In genomic region chr2:8809609-8810008, GRCm38 (mm10) we compare ENCODE assay signal across 16 mouse cellular contexts.
"Had no signal": no experiment of that assay in that cellular context is flagged by ENCODE, and none has a peak within 500 bp of the region (broad histone marks: within the 10 kb centered on the region; RNA-seq: fewer than 3 reads in every experiment).

No protein-coding gene starts in this region.

- H3K9ac ChIP-seq: neural tube, embryonic 13.5 days; neural tube, embryonic 15.5 days; stomach, embryonic 15.5 days had no signal

- H3K4me1 ChIP-seq: neural tube, embryonic 13.5 days; neural tube, embryonic 15.5 days; stomach, embryonic 15.5 days had no signal

- H3K9me3 ChIP-seq: neural tube, embryonic 13.5 days; neural tube, embryonic 15.5 days; stomach, embryonic 15.5 days had no signal

- H3K4me3 ChIP-seq: neural tube, embryonic 13.5 days; neural tube, embryonic 15.5 days; stomach, embryonic 15.5 days had no signal

- H3K27me3 ChIP-seq: neural tube, embryonic 13.5 days; neural tube, embryonic 15.5 days; stomach, embryonic 15.5 days had no signal

- DNase-seq: retina, postnatal 1 day; right cerebral cortex, adult 18-20 months; right cerebral cortex, postnatal 14 days; right cerebral cortex, postnatal 25 days; right cerebral cortex, postnatal 4 days; spleen, adult 18-20 months; thymus, adult 18-20 months; thymus, adult 2 months; thymus, postnatal 14 days; thymus, postnatal 25 days; thymus, postnatal 36 days; thymus, postnatal 4 days had no signal

- H3K4me2 ChIP-seq: neural tube, embryonic 13.5 days; neural tube, embryonic 15.5 days; stomach, embryonic 15.5 days had no signal

- H3K27ac ChIP-seq: neural tube, embryonic 13.5 days; neural tube, embryonic 15.5 days; stomach, embryonic 15.5 days; stomach, postnatal 0 days had no signal

- H3K36me3 ChIP-seq: neural tube, embryonic 13.5 days; neural tube, embryonic 15.5 days; stomach, embryonic 15.5 days had no signal
